Mouse (Mus musculus) olfactory bulb, adult 2 months (tissue): ENCODE measurements around the gene Padi4. TPM values are rescaled to one million over a fixed set of nuclear protein-coding genes. Genes with fewer than 3 reads are reported as not detected.

Experiments
- H3K27ac ChIP-seq: fragments of 200-500 bp; 2 replicates; pipeline ENCODE4 v1.5.1; 2012; ENCODE audit warnings: low read depth, low read length; ENCODE audit not compliant: insufficient read depth
- H3K4me1 ChIP-seq: fragments of 200-500 bp; 2 replicates; pipeline ENCODE4 v1.6.1; 2012; ENCODE audit warnings: low read length; ENCODE audit not compliant: control insufficient read depth, insufficient read depth
- H3K4me3 ChIP-seq: fragments of 200-500 bp; 2 replicates; pipeline ENCODE4 v1.5.1; 2012; ENCODE audit warnings: mild to moderate bottlenecking, low read depth, low read length, moderate library complexity; ENCODE audit not compliant: insufficient read depth
- CTCF ChIP-seq: fragments of 200-500 bp; IDR thresholded peaks from 2 replicates; pipeline ENCODE4 v1.5.1; 2012; ENCODE audit warnings: low read depth, mild to moderate bottlenecking, low read length, moderate library complexity; ENCODE audit not compliant: insufficient read depth
- POLR2A ChIP-seq: fragments of 200-500 bp; IDR thresholded peaks from 2 replicates; pipeline ENCODE4 v1.6.1; 2012; ENCODE audit warnings: mild to moderate bottlenecking, low read depth, low read length, moderate library complexity; ENCODE audit not compliant: insufficient read depth
- WGBS: fragments of 180-500 bp; shearing (Covaris S2); methylation state at CpG from one replicate; pipeline ENCODE4 v1.1.7; 2018; 5-methylcytosine and 5-hydroxymethylcytosine counted together
- polyA plus RNA-seq: library from polyadenylated mRNA; stranded (reverse); fragments of >200 nt; gene quantifications from 2 replicates; pipeline ENCODE4 v1.2.4, GENCODE M21; 2012; ENCODE audit warnings: low replicate concordance; ENCODE audit not compliant: missing spikeins, insufficient read depth, insufficient read length

Gene Padi4
- polyA plus RNA-seq, 1 experiment = not detected

- no peak for TF ChIP-seq POLR2A
- no peak for TF ChIP-seq CTCF
- 41% methylated on average over 14 of the region's 14 CpGs for WGBS
- H3K27ac ChIP-seq = no peak overlapping the region
- H3K4me3 ChIP-seq = no peak overlapping the region
- H3K4me1 ChIP-seq = peaks cover 8% of the 10 kb centered on the region; the same call in 1 of the 2 replicates
Observed at GRCm38 (mm10) chr4:140812609-140813008, 38.6 kb upstream of the Padi4 start.

DNA sequence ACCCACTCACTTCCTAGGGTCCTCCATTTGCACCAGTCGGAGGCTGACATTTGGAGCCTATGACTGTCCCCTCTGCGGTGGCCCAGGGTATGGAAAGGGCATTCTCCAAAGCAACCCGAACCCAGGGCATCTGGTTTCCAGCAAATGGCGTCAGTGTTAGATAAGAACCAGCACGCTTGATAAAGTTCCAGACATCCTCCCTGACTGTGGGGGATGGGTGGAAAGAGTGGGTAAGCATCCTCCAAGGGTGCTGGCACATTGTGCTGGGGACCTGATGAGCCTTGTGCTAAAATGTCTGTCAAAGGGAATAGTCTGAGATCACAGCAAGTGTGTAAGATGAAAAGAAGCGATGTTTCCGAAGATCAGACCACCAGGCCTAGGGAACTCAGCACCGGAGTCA, 38.2 kb upstream of the Padi4 start:
- Histone ChIP-seq H3K27ac (no peak overlapping the region), H3K4me1 (peaks cover 8% of the 10 kb centered on the region; the same call in 1 of the 2 replicates), H3K4me3 (no peak overlapping the region)
- 87% methylated on average over 8 of the region's 8 CpGs for WGBS
- TF ChIP-seq POLR2A = no peak
- TF ChIP-seq CTCF = no peak

GRCm38 (mm10) chr4:140810458-140811260, 36.6 kb upstream of the Padi4 start, which contains the start of gene Padi3:
TSS of gene Padi3 (minus strand) at chr4:140810648.
- 76% methylated on average over 16 of the region's 16 CpGs for WGBS
- Histone ChIP-seq H3K4me1 (peaks cover 8% of the 10 kb centered on the region; the same call in 1 of the 2 replicates), H3K4me3 (no peak within 1 kb of the TSS), H3K27ac (no peak within 1 kb of the TSS)
- TF ChIP-seq CTCF (no peak), POLR2A (no peak)

DNA sequence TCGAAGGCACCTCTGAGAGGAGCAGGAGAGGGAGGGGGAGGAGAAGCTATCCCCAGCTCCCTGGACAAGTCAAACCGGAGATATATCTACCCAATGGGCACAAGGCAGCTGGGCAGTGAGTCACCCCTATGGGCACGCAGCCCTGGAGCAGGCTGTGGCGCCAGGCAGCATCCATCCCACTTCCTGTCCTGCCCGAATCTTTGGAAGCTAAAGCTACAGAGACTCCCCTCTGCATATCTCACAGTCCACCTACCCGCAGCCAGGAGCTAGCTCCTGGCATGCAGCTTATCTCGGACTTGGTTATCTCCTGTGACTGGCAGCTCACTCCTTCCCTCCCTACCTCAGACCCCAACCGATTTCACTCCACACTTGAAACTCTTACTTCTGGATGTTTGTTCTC, 35.1 kb upstream of the Padi4 start:
- Histone ChIP-seq H3K4me1 (peaks cover 15% of the 10 kb centered on the region), H3K27ac (no peak overlapping the region), H3K4me3 (no peak overlapping the region)
- TF ChIP-seq CTCF (no peak), POLR2A (no peak)
- 79% methylated on average over 8 of the region's 8 CpGs for WGBS

DNA sequence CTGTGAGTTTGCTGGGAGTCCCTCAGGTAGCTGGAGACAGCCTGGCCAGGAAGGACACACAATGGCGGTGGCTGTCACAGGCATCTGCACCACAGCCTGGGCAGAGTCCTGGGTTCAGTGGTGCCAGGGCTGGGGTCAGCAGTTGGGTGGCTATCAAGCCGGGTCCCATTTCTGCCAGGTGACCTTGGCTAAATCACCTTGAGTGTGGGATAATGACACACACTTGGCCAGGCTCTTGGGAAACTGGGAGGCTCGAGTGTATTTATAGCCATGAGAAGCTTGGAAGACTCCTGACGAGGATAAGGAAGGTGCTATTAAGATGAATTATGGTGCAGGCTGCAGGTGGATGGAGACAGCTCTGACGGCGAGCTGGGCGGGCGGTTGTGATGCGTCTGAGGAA, 30.6 kb upstream of the Padi4 start:
- H3K4me3 ChIP-seq = no peak overlapping the region
- WGBS = 64% methylated on average over 9 of the region's 9 CpGs
- H3K4me1 ChIP-seq = peaks cover 11% of the 10 kb centered on the region
- TF ChIP-seq POLR2A (no peak), CTCF (no peak)
- H3K27ac ChIP-seq = no peak overlapping the region

GRCm38 (mm10) chr4:140801364-140801763, 27.3 kb upstream of the Padi4 start:
- Histone ChIP-seq H3K4me3 (no peak overlapping the region), H3K4me1 (peaks cover 11% of the 10 kb centered on the region), H3K27ac (no peak overlapping the region)
- WGBS = 73% methylated on average over 3 of the region's 3 CpGs
- no peak for TF ChIP-seq CTCF
- no peak for TF ChIP-seq POLR2A

DNA sequence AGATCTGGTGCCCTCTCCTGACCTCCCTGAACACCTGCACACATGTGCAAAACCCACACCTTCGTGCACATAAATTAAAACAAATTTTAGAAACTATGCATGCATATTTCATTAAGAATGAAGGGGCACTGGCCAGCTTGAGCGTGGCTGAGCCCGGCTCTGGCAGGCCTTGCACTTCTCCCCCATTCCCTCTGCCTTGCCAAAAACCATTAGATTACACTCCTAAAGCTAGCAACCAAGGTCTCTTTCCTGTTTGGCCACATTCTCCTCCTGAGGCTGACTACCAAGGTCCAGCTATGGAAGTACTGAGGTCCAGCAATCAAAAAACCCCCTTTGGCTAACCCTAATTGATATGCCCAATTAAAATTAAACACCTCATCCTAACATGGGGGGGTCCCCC, 22.8 kb upstream of the Padi4 start:
- TF ChIP-seq POLR2A (no peak), CTCF (no peak)
- Histone ChIP-seq H3K27ac (no peak overlapping the region), H3K4me1 (no peaks in the 10 kb centered on the region), H3K4me3 (no peak overlapping the region)
- 81% methylated on average over 3 of the region's 3 CpGs for WGBS

DNA sequence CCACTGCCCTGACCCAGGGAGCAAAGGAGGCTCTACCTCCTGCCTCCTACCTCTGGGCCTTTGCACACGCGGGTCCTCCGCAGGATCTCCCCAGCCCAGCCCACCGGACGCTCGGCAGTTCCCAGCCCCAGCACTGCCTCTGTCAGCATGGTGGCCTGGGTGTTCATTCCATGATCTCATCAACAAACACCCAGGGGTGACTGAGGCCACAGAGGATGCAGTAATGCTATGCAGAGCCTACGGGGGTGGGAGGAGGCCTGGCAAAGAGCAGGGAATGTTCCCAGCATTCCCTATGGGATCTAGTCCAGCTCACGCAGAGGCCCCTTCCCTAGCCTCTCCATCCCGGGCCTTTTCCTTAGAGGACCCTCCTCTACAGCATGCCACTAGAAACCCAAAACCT, 20.6 kb upstream of the Padi4 start:
- H3K4me1 ChIP-seq = no peaks in the 10 kb centered on the region
- H3K4me3 ChIP-seq = no peak overlapping the region
- 85% methylated on average over 9 of the region's 9 CpGs for WGBS
- no peak overlapping the region for H3K27ac ChIP-seq
- TF ChIP-seq CTCF = no peak
- no peak for TF ChIP-seq POLR2A

DNA sequence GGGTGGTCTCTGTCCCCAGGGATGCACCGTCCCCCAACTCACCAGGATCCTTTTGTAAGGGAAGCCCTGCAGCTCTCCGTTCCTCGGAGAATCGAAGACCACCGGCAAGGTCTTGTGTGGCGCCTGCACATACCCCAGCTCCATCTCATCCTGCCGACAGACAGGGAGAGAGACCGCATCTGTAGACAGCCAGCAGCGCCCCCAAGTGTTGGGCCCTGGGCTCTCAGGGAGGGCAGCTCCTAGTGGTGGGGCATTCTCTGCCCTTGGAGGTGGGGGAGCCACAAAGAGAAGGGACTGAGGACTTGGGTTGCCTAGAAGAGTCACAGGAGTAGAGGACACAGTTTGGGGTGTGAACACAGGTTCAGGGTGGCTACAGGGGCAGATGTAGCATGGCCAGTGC, 19.8 kb upstream of the Padi4 start:
- 62% methylated on average over 9 of the region's 9 CpGs for WGBS
- Histone ChIP-seq H3K27ac (no peak overlapping the region), H3K4me3 (no peak overlapping the region), H3K4me1 (0 out of 2 replicates have a peak, but pooled peaks cover under 1% of the 10 kb centered on the region)
- TF ChIP-seq CTCF = no peak
- TF ChIP-seq POLR2A = no peak
